Mouse (Mus musculus): ENCODE measurements around the gene Cux2. TPM values are rescaled to one million over a fixed set of nuclear protein-coding genes. Genes with fewer than 3 reads are reported as not detected.

Cux2 gene
- polyA plus RNA-seq, 1 experiment from 2014 or later: 4.9 TPM

- Histone ChIP-seq H3K4me2 (no peak overlapping the region; the same call in 1 of the 2 replicates), H3K9me3 (ENCODE audit: control insufficient read depth, low read length) (no peaks in the 10 kb centered on the region)
Measured at GRCm38 (mm10) chr5:122016744-122017143, 33.2 kb downstream of the Cux2 start.

GRCm38 (mm10) chr5:122015149-122015548 is 34.8 kb downstream of the Cux2 start:
- Histone ChIP-seq H3K9ac (ENCODE audit: low read depth, low read length) (no peak overlapping the region), H3K4me3 (ENCODE audit: low read depth, low read length) (no peak overlapping the region), H3K27ac (ENCODE audit: low read depth, low read length) (no peak overlapping the region), H3K4me2 (no peak overlapping the region), H3K27me3 (replicated peaks; ENCODE audit: control insufficient read depth, insufficient read depth, low read length) (no peaks in the 10 kb centered on the region), H3K9me3 (ENCODE audit: control insufficient read depth, low read length) (no peaks in the 10 kb centered on the region), H3K4me1 (replicated peaks; ENCODE audit: control insufficient read depth, insufficient read depth, low read length) (peaks cover 2% of the 10 kb centered on the region), H3K36me3 (ENCODE audit: control insufficient read depth, insufficient read depth, low read length) (no peaks in the 10 kb centered on the region)
- DNase-seq (ENCODE audit: low spot score) (no peak), ATAC-seq (replicated peaks; ENCODE audit: low FRiP score) (no peak)
- WGBS: 84% methylated on average over 17 of the region's 17 CpGs

More at GRCm38 (mm10) chr5:122016744-122017143, 33.2 kb downstream of the Cux2 start:
- H3K4me1 ChIP-seq (replicated peaks; ENCODE audit: control insufficient read depth, insufficient read depth, low read length): peaks cover 2% of the 10 kb centered on the region
- H3K27me3 ChIP-seq (replicated peaks; ENCODE audit: control insufficient read depth, insufficient read depth, low read length): no peaks in the 10 kb centered on the region
- H3K36me3 ChIP-seq (ENCODE audit: control insufficient read depth, insufficient read depth, low read length): no peaks in the 10 kb centered on the region
- H3K9ac ChIP-seq (ENCODE audit: low read depth, low read length): no peak overlapping the region
- DNase-seq (ENCODE audit: low spot score) (no peak), ATAC-seq (replicated peaks; ENCODE audit: low FRiP score) (no peak)
- H3K4me3 ChIP-seq (ENCODE audit: low read depth, low read length): no peak overlapping the region
- H3K27ac ChIP-seq (ENCODE audit: low read depth, low read length): no peak overlapping the region
- 55% methylated on average over 6 of the region's 6 CpGs for WGBS

GRCm38 (mm10) chr5:122014671-122015070 is 35.2 kb downstream of the Cux2 start:
- 77% methylated on average over 8 of the region's 8 CpGs for WGBS
- ATAC-seq (replicated peaks; ENCODE audit: low FRiP score) (no peak), DNase-seq (ENCODE audit: low spot score) (no peak)

GRCm38 (mm10) chr5:122011289-122011688 is 38.6 kb downstream of the Cux2 start:
- no peaks in the 10 kb centered on the region for H3K9me3 ChIP-seq (ENCODE audit: control insufficient read depth, low read length)
- H3K27ac ChIP-seq (ENCODE audit: low read depth, low read length): no peak overlapping the region
- no peak overlapping the region for H3K9ac ChIP-seq (ENCODE audit: low read depth, low read length)
- H3K4me3 ChIP-seq (ENCODE audit: low read depth, low read length): no peak overlapping the region
- H3K4me1 ChIP-seq (replicated peaks; ENCODE audit: control insufficient read depth, insufficient read depth, low read length): no peaks in the 10 kb centered on the region; the same call in 1 of the 2 replicates
- ATAC-seq (replicated peaks; ENCODE audit: low FRiP score) (no peak), DNase-seq (ENCODE audit: low spot score) (no peak)
- no peaks in the 10 kb centered on the region for H3K36me3 ChIP-seq (ENCODE audit: control insufficient read depth, insufficient read depth, low read length)
- H3K27me3 ChIP-seq (replicated peaks; ENCODE audit: control insufficient read depth, insufficient read depth, low read length): no peaks in the 10 kb centered on the region
- no peak overlapping the region for H3K4me2 ChIP-seq
- 30% methylated on average over 9 of the region's 9 CpGs for WGBS

More at GRCm38 (mm10) chr5:122014671-122015070, 35.2 kb downstream of the Cux2 start:
- Histone ChIP-seq H3K9ac (ENCODE audit: low read depth, low read length) (no peak overlapping the region), H3K4me3 (ENCODE audit: low read depth, low read length) (no peak overlapping the region), H3K9me3 (ENCODE audit: control insufficient read depth, low read length) (no peaks in the 10 kb centered on the region), H3K27me3 (replicated peaks; ENCODE audit: control insufficient read depth, insufficient read depth, low read length) (no peaks in the 10 kb centered on the region), H3K36me3 (ENCODE audit: control insufficient read depth, insufficient read depth, low read length) (no peaks in the 10 kb centered on the region), H3K4me1 (replicated peaks; ENCODE audit: control insufficient read depth, insufficient read depth, low read length) (peaks cover 2% of the 10 kb centered on the region), H3K27ac (ENCODE audit: low read depth, low read length) (no peak overlapping the region), H3K4me2 (no peak overlapping the region)

GRCm38 (mm10) chr5:122007946-122008441 is 41.9 kb downstream of the Cux2 start:
- peaks cover 7% of the 10 kb centered on the region for H3K4me1 ChIP-seq (replicated peaks; ENCODE audit: control insufficient read depth, insufficient read depth, low read length)
- H3K4me3 ChIP-seq (ENCODE audit: low read depth, low read length): no peak overlapping the region
- no peaks in the 10 kb centered on the region for H3K36me3 ChIP-seq (ENCODE audit: control insufficient read depth, insufficient read depth, low read length)
- no peak overlapping the region for H3K4me2 ChIP-seq
- H3K27me3 ChIP-seq (replicated peaks; ENCODE audit: control insufficient read depth, insufficient read depth, low read length): no peaks in the 10 kb centered on the region
- ATAC-seq (replicated peaks; ENCODE audit: low FRiP score) (no peak), DNase-seq (ENCODE audit: low spot score) (no peak)
- no peaks in the 10 kb centered on the region for H3K9me3 ChIP-seq (ENCODE audit: control insufficient read depth, low read length)
- no peak overlapping the region for H3K9ac ChIP-seq (ENCODE audit: low read depth, low read length)
- H3K27ac ChIP-seq (ENCODE audit: low read depth, low read length): no peak overlapping the region
- 79% methylated on average over 10 of the region's 10 CpGs for WGBS

GRCm38 (mm10) chr5:122003460-122003859 is 46.4 kb downstream of the Cux2 start:
- Histone ChIP-seq H3K4me3 (ENCODE audit: low read depth, low read length) (no peak overlapping the region), H3K36me3 (ENCODE audit: control insufficient read depth, insufficient read depth, low read length) (no peaks in the 10 kb centered on the region), H3K27me3 (replicated peaks; ENCODE audit: control insufficient read depth, insufficient read depth, low read length) (no peaks in the 10 kb centered on the region; the same call in 1 of the 2 replicates), H3K9me3 (ENCODE audit: control insufficient read depth, low read length) (no peaks in the 10 kb centered on the region), H3K9ac (ENCODE audit: low read depth, low read length) (no peak overlapping the region), H3K27ac (ENCODE audit: low read depth, low read length) (no peak overlapping the region), H3K4me2 (no peak overlapping the region), H3K4me1 (replicated peaks; ENCODE audit: control insufficient read depth, insufficient read depth, low read length) (peaks cover 12% of the 10 kb centered on the region)
- WGBS: 44% methylated on average over 6 of the region's 6 CpGs
- DNase-seq (ENCODE audit: low spot score) (no peak), ATAC-seq (replicated peaks; ENCODE audit: low FRiP score) (peak; percentile 59)

- no peak for ATAC-seq (replicated peaks; ENCODE audit: low FRiP score)
- Histone ChIP-seq H3K4me2 (no peak overlapping the region), H3K9me3 (ENCODE audit: control insufficient read depth, low read length) (no peaks in the 10 kb centered on the region), H3K4me1 (replicated peaks; ENCODE audit: control insufficient read depth, insufficient read depth, low read length) (peaks cover 12% of the 10 kb centered on the region), H3K27me3 (replicated peaks; ENCODE audit: control insufficient read depth, insufficient read depth, low read length) (no peaks in the 10 kb centered on the region; the same call in 1 of the 2 replicates), H3K9ac (ENCODE audit: low read depth, low read length) (no peak overlapping the region), H3K4me3 (ENCODE audit: low read depth, low read length) (no peak overlapping the region), H3K36me3 (ENCODE audit: control insufficient read depth, insufficient read depth, low read length) (no peaks in the 10 kb centered on the region), H3K27ac (ENCODE audit: low read depth, low read length) (no peak overlapping the region)
- DNase-seq (ENCODE audit: low spot score): no peak
- 68% methylated on average over 18 of the region's 18 CpGs for WGBS
Measured at GRCm38 (mm10) chr5:122002148-122002547, 47.8 kb downstream of the Cux2 start.

- no peak overlapping the region for H3K4me3 ChIP-seq (ENCODE audit: low read depth, low read length)
- no peak for DNase-seq (ENCODE audit: low spot score)
- H3K4me2 ChIP-seq: no peak overlapping the region
- no peaks in the 10 kb centered on the region; the same call in 1 of the 2 replicates for H3K27me3 ChIP-seq (replicated peaks; ENCODE audit: control insufficient read depth, insufficient read depth, low read length)
- H3K36me3 ChIP-seq (ENCODE audit: control insufficient read depth, insufficient read depth, low read length): no peaks in the 10 kb centered on the region
- peaks cover 12% of the 10 kb centered on the region for H3K4me1 ChIP-seq (replicated peaks; ENCODE audit: control insufficient read depth, insufficient read depth, low read length)
- H3K9ac ChIP-seq (ENCODE audit: low read depth, low read length): no peak overlapping the region
- no peaks in the 10 kb centered on the region for H3K9me3 ChIP-seq (ENCODE audit: control insufficient read depth, low read length)
- ATAC-seq (replicated peaks; ENCODE audit: low FRiP score): no peak
- H3K27ac ChIP-seq (ENCODE audit: low read depth, low read length): no peak overlapping the region
- 90% methylated on average over 9 of the region's 9 CpGs for WGBS
Measured at GRCm38 (mm10) chr5:122001311-122001710, 48.6 kb downstream of the Cux2 start.

GRCm38 (mm10) chr5:122000381-122000780 is 49.5 kb downstream of the Cux2 start:
- no peak overlapping the region for H3K4me2 ChIP-seq
- H3K4me3 ChIP-seq (ENCODE audit: low read depth, low read length): no peak overlapping the region
- no peaks in the 10 kb centered on the region; the same call in 1 of the 2 replicates for H3K27me3 ChIP-seq (replicated peaks; ENCODE audit: control insufficient read depth, insufficient read depth, low read length)
- no peak for DNase-seq (ENCODE audit: low spot score)
- H3K9me3 ChIP-seq (ENCODE audit: control insufficient read depth, low read length): no peaks in the 10 kb centered on the region
- H3K27ac ChIP-seq (ENCODE audit: low read depth, low read length): no peak overlapping the region
- WGBS: 91% methylated on average over 16 of the region's 16 CpGs
- no peak overlapping the region for H3K9ac ChIP-seq (ENCODE audit: low read depth, low read length)
- no peak for ATAC-seq (replicated peaks; ENCODE audit: low FRiP score)
- H3K36me3 ChIP-seq (ENCODE audit: control insufficient read depth, insufficient read depth, low read length): no peaks in the 10 kb centered on the region
- H3K4me1 ChIP-seq (replicated peaks; ENCODE audit: control insufficient read depth, insufficient read depth, low read length): peaks cover 12% of the 10 kb centered on the region
